Mouse (Mus musculus) adrenal gland, postnatal 25 days (tissue): ENCODE data around the gene Rbm20. TPM values are rescaled to one million over a fixed set of nuclear protein-coding genes. Genes with fewer than 3 reads are reported as not detected.

Source experiments
- DNase-seq: peaks from one replicate; pipeline ENCODE4 v3.0.0; 2021; ENCODE audit warnings: mixed read lengths
- total RNA-seq: library from RNA; stranded (reverse); gene quantifications from 2 replicates; pipeline ENCODE4 v1.2.3, GENCODE M21; 2021

Gene Rbm20
- total RNA-seq, 1 experiment from 2014 or later = 2.2 TPM

- no peak for DNase-seq
Measured at GRCm38 (mm10) chr19:53851352-53851751, 174.2 kb downstream of the Rbm20 start.

GRCm38 (mm10) chr19:53851826-53852698 lies 175.0 kb downstream of the Rbm20 start:
- no peak for DNase-seq

GRCm38 (mm10) chr19:53852699-53853451 lies 175.8 kb downstream of the Rbm20 start:
- peak; percentile 37 for DNase-seq

GRCm38 (mm10) chr19:53854978-53855377 lies 177.9 kb downstream of the Rbm20 start:
- DNase-seq = no peak

- DNase-seq = no peak
Measured at GRCm38 (mm10) chr19:53855781-53856180, 178.7 kb downstream of the Rbm20 start.

- DNase-seq = no peak
Measured at GRCm38 (mm10) chr19:53856794-53857193, 179.7 kb downstream of the Rbm20 start.

GRCm38 (mm10) chr19:53857962-53858361 lies 180.9 kb downstream of the Rbm20 start:
- DNase-seq = no peak

GRCm38 (mm10) chr19:53859149-53859548 lies 182.0 kb downstream of the Rbm20 start:
- DNase-seq = no peak

GRCm38 (mm10) chr19:53859593-53859992 lies 182.5 kb downstream of the Rbm20 start:
- no peak for DNase-seq

GRCm38 (mm10) chr19:53861346-53861745 lies 184.2 kb downstream of the Rbm20 start:
- no peak for DNase-seq

- DNase-seq = no peak
Measured at GRCm38 (mm10) chr19:53862573-53863246, 185.6 kb downstream of the Rbm20 start.

GRCm38 (mm10) chr19:53867238-53867637 lies 190.1 kb downstream of the Rbm20 start:
- DNase-seq = no peak

- no peak for DNase-seq
Measured at GRCm38 (mm10) chr19:53868125-53868524, 191.0 kb downstream of the Rbm20 start.

GRCm38 (mm10) chr19:53868796-53869195 lies 191.7 kb downstream of the Rbm20 start:
- no peak for DNase-seq

GRCm38 (mm10) chr19:53869427-53870385 lies 192.6 kb downstream of the Rbm20 start:
- no peak for DNase-seq

GRCm38 (mm10) chr19:53870568-53870967 lies 193.5 kb downstream of the Rbm20 start:
- no peak for DNase-seq

GRCm38 (mm10) chr19:53871502-53871901 lies 194.4 kb downstream of the Rbm20 start:
- DNase-seq = no peak

- no peak for DNase-seq
Measured at GRCm38 (mm10) chr19:53872994-53873713, 196.0 kb downstream of the Rbm20 start.

GRCm38 (mm10) chr19:53875246-53875645 lies 198.1 kb downstream of the Rbm20 start:
- DNase-seq = no peak

- DNase-seq = no peak
Measured at GRCm38 (mm10) chr19:53877779-53878178, 200.7 kb downstream of the Rbm20 start.

GRCm38 (mm10) chr19:53880460-53880859 lies 203.4 kb downstream of the Rbm20 start:
- DNase-seq = no peak
